Mouse (Mus musculus): ENCODE measurements at regions not wholly inside any gene's neighbourhood (a gene's known extent, or its start where the extent isn't known, plus 50 kb on each side); places are given as distances from the start of the nearest gene placed in this dataset.

DNA sequence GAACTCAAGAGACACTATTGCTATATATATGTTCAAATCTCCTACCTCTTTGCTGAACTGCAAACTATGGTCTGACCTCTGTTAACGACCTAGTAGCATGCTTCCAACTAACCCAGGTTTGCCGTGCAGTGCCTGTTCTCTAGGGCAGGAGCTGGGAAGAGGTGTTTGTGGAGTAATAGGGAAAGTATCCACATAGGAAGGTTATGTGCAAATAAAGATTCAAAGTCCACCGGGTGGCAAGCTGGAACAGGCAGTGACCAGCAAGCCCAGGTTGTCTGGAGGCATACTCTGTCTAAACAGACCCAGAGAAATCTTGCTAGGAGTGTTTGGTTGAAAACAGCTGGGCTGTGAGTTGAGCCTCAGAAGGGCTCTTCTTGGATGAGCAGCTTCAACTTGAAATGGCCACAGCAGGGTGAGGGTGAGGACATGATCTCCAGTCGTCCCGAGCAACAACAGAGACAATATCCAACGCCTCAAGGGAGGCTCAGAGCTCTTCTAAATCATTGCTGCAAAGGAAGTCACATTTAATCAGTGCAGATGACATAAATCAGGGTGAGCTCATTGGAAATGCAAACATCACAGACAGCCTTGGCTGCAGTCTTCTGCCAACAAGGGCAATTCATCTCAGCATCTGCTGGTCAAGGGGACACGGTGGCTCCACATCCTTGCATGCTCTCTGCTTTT lies 846.7 kb downstream of the Synb start:
- intact Hi-C loops (cut with DNase I): no loop called here
- DNase-seq (ENCODE audit: extremely low spot score in 1 of 2, low spot score in 2 of 2): no peak

GRCm38 (mm10) chr14:68433326-68433725 lies 860.8 kb downstream of the Synb start:
- intact Hi-C loops (cut with DNase I): no loop called here
- DNase-seq (ENCODE audit: extremely low spot score in 1 of 2, low spot score in 2 of 2): no peak

DNA sequence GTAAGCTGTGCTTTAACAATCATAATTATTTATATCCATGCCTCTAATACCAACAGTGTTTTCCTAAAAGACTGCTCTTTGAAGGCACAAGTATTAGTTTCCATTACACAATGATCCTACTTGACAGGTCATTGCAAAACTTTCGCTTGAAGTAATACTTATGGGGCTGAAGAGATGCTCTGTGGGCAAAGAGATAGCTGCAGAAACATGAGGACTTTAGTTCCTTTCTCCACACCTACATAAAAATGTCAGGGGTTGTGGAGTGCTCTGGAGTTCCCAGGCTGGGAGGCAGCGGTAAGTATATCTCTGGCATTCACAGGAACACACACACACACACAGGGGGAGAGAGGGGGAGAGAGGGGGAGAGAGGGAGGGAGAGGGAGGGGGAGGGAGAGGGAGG lies 862.0 kb downstream of the Synb start:
- intact Hi-C loops (cut with DNase I): no loop called here
- DNase-seq (ENCODE audit: extremely low spot score in 1 of 2, low spot score in 2 of 2): no peak

- intact Hi-C loops (cut with DNase I): no loop called here
- DNase-seq (ENCODE audit: extremely low spot score in 1 of 2, low spot score in 2 of 2): no peak
These were observed 866.9 kb downstream of the Synb start for GRCm38 (mm10) chr14:68427235-68427634.

GRCm38 (mm10) chr14:68392440-68392839 lies 901.7 kb downstream of the Synb start:
- intact Hi-C loops (cut with DNase I): no loop called here
- DNase-seq (ENCODE audit: extremely low spot score in 1 of 2, low spot score in 2 of 2): no peak

DNA sequence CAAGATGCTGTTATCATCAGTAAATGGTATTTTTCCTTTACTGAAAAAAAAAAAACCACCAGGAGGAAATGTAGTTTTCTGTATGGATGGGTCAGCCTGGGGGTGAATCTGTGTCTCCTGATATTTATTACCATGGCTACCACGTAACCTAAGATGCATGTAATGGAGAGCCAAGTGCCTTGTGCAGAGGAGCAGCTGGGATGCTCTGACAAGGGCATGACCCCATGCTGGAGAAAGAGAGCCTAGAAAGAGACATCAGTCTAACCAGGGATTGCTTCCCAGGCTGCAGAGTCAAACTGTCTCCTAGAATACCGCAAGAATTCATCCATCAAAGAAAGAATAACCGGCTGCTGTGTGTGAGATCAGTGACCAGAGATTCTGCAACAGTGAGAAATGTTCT lies 902.2 kb downstream of the Synb start:
- DNase-seq (ENCODE audit: extremely low spot score in 1 of 2, low spot score in 2 of 2): no peak
- intact Hi-C loops (cut with DNase I): no loop called here

- DNase-seq (ENCODE audit: extremely low spot score in 1 of 2, low spot score in 2 of 2): peak in 1 of 2 experiments; percentile 44
- intact Hi-C loops (cut with DNase I): no loop called here
These were observed 912.4 kb downstream of the Synb start for GRCm38 (mm10) chr14:68381741-68382140.

GRCm38 (mm10) chr14:68367696-68368095 lies 926.4 kb downstream of the Synb start:
- DNase-seq (ENCODE audit: extremely low spot score in 1 of 2, low spot score in 2 of 2): no peak
- intact Hi-C loops (cut with DNase I): no loop called here

- DNase-seq (ENCODE audit: extremely low spot score in 1 of 2, low spot score in 2 of 2): no peak
- intact Hi-C loops (cut with DNase I): no loop called here
These were observed 930.2 kb downstream of the Synb start for GRCm38 (mm10) chr14:68363892-68364291.

DNA sequence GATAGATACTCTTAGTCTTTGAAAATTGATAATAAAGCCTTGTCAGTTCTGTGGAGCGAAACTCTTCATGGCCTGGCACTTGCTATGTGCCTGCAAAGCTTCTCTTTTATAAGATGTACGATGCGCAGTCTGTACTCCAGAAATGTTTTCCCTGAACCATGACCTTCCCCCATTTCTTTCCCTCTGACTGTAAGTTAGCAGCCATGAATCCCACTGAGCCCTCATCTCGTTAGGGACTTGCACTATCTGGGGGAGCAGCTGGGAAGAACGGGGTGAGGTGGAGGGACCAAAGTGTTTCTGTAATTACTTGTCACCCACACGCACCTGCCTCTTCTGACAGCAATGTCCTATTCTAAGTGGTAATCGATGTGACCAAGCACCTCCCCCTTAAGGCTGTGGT lies 932.1 kb downstream of the Synb start:
- no peak for DNase-seq (ENCODE audit: extremely low spot score in 1 of 2, low spot score in 2 of 2)
- intact Hi-C loops (cut with DNase I): no loop called here

GRCm38 (mm10) chr14:68361481-68361880 lies 932.6 kb downstream of the Synb start:
- intact Hi-C loops (cut with DNase I): no loop called here
- no peak for DNase-seq (ENCODE audit: extremely low spot score in 1 of 2, low spot score in 2 of 2)

DNA sequence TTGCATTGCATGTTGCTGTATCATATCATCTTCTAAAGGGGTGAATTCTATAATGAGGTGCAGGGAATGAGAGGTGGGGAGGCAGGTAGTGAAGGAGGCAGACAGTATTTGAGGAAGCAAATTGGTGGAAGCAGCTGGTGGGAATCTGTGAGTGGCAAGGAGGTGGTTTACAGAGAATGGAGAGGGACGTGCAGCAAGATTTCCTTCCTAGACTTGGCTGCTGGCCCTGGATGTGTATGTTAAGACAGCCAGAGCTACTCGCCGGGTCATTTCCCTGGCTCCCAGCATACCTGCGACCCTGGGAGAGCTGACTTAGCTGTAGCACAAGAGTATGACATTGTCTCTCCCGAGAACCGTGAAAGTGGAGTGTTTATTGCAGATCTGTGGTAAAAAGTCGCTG lies 937.7 kb downstream of the Synb start:
- intact Hi-C loops (cut with DNase I): no loop called here
- no peak for DNase-seq (ENCODE audit: extremely low spot score in 1 of 2, low spot score in 2 of 2)

DNA sequence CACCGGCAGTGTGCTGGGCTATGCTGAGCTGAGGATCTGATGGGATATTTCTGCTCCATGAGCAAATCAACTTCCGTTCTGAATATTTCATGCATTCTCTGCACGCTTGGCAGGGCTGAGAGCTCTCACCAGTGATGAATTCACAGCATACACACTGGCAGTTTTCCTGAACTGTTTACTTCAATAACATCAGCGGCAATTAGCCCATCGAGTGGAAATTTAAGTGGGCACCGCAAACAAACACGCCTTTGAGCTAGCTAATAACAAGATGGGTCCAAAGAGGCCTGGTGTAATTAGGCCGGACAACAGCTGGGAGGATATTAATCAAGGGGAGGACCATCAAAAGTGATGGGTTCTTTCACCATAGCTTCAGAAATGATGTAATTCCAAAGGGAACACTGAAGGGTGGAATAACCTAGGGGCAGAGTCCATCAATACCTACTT lies 938.6 kb downstream of the Synb start:
- DNase-seq (ENCODE audit: extremely low spot score in 1 of 2, low spot score in 2 of 2): peak in 1 of 2 experiments; percentile 16

DNA sequence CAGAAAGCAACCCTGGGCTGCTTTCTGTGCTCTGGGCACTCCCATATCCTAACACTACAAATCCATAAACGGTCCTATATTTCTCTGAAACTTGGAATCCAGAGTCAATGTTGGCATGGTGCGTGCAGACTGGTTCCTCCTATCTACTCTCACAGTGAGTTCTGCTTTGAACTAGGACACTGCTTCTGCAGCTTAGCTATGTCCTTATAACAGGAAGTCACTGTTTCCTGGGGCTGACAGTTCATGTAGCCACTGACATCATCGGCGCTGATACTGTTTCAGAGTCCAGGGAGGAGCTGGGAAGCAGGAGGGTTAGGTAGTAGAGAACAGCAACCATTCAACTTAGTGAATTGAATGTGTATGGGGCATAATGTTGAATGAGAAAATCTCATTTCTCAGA lies 948.6 kb downstream of the Synb start:
- DNase-seq (ENCODE audit: extremely low spot score in 1 of 2, low spot score in 2 of 2): no peak
- intact Hi-C loops (cut with DNase I): no loop called here

More for the DNA sequence above, 938.6 kb downstream of the Synb start:
- intact Hi-C loops (cut with DNase I): no loop called here

DNA sequence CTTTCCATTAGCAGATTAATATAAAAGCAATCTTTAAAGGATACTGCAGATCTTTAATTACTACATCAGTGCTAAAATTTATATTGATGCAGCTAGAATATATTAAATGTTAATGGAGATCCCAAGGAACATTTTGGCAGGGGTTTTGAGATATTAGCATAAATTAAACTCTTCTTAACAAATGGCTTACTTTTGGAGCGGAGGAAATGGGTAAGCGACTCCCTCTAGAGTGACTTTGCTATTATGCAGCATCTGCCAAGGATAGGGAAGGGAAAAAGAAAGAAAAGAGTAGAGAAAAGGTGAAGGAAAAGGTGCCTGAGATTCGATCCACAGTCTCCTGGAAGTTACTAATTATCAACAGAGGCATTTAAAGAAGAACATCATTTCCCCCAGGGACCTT lies 949.4 kb downstream of the Synb start:
- no peak for DNase-seq (ENCODE audit: extremely low spot score in 1 of 2, low spot score in 2 of 2)
- intact Hi-C loops (cut with DNase I): no loop called here

GRCm38 (mm10) chr14:68338440-68338839 lies 955.7 kb downstream of the Synb start:
- no peak for DNase-seq (ENCODE audit: extremely low spot score in 1 of 2, low spot score in 2 of 2)
- intact Hi-C loops (cut with DNase I): loop anchor here (10.0 kb wide), 1 partner anchor 64 kb away; no protein-coding TSS in a partner anchor

DNA sequence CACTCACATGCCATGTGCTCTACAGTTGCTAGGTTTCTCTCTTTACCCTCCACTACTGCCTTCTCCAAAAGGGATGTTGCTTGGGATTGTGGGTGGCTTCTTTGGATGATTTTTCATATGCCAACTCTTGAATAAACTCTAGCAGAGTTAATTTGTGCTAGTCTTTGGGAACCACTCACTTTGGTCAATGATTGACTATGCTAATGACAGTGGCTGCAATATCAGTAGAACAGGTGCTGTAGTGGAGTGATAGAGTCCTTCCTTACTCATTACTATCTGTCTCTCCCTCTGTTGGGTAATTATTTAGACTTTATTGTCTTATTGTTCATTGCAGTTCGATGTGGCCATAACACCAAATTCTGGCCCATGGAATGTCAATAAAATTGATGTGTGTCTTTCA lies 969.0 kb downstream of the Synb start:
- intact Hi-C loops (cut with DNase I): no loop called here
- no peak for DNase-seq (ENCODE audit: extremely low spot score in 1 of 2, low spot score in 2 of 2)

DNA sequence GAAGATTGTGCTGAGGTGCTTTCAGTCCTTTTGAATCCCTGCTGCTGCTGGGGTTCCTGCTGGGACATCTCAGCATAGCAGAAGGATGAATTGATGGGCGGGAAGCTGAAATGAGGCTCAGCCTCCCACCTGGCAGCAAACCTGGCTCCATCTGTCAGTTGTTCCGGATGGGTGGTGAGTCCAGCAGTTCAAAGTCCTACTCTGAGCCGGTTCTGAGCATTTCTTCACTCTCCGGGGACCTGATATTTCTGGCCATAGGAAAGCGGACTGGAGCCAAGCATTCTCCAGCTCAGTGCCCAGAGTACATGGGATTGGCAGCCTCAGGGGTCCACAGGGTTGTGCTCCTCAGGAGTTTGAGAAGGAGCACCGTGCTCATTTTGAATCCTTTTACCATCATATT lies 971.1 kb downstream of the Synb start:
- DNase-seq (ENCODE audit: extremely low spot score in 1 of 2, low spot score in 2 of 2): no peak
- intact Hi-C loops (cut with DNase I): no loop called here

DNA sequence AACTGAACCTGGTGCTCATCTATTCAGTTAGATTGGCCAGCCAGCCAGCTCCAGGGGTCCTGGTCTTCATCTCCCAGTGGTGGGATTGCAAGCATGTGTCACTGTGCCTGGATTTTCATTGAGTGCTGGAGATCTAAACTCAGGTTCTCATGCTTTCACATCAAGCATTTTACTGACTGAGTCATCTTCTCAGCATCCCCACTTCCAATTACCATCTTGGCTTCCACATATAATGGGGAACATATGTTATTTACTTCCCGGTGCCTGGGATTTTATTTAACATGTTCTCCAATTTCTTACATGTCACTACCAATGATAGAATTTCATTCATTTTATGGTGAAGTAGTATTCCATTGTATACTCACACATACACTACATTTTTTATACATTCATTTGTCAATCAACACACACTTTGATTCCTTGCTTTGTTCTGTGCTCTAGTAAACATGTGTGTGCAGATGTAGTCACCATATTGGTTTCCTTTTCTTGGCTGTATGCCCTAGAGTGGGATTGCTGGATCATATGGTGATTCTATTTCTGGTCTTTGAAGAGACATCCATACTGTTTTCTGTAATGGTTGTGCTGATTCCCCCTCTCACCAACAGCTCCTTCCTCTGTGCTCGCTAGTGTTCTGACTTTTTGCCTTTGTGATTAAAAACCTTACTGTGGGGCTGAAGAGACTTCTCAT lies 986.0 kb downstream of the Synb start:
- intact Hi-C loops (cut with DNase I): no loop called here
- DNase-seq (ENCODE audit: extremely low spot score in 1 of 2, low spot score in 2 of 2): peak in 1 of 2 experiments; percentile 13

DNA sequence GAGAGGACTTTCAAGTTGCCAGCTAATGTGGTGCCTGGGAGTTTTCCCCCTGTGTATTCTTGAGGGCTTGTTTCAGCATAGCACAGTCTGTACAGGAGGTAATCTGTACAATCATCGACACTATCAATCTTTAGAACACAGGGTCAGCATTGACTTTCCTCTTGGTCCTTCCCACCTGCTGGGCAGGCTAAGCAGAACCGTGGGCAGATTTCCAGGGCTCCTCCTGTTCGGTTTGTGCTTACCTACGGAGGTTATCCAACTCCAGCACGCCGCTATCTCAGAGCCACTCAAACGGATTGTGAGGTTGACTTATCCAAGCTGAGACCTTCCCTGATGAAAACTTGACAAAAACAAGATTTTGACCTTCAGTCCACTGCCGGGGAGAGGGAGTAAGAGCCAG lies 988.9 kb downstream of the Synb start:
- intact Hi-C loops (cut with DNase I): no loop called here

DNA sequence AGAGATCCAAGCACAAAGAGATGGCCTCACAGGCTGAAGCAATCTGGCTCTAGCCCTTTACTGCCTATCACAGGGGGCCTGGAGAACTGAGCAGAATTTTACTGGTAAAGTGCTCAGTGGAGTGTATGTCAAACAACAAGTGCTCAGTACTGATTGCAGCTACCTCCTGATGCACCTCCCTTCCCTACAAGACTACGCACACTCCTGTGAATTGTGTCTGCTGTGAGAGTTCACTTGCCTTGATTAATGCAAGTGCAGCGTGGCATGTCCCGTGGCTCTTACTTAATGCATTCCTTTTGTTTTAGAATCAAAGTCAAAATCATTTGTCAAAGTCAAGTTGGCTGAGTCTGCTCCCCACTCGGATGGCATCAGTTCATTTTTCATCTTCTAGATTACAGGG lies 992.4 kb downstream of the Synb start:
- intact Hi-C loops (cut with DNase I): no loop called here
- DNase-seq (ENCODE audit: extremely low spot score in 1 of 2, low spot score in 2 of 2): no peak

More for the DNA sequence above, 988.9 kb downstream of the Synb start:
- DNase-seq (ENCODE audit: extremely low spot score in 1 of 2, low spot score in 2 of 2): no peak

Data from left cerebral cortex, postnatal 10 days (tissue).